Mouse (Mus musculus): Measurements from ENCODE around the gene Atp5d.

Atp5d gene

GRCm38 (mm10) chr10:80117736-80118135 lies 20.7 kb upstream of the Atp5d start:
- in situ Hi-C loops (cut with MboI), result no loop called here

GRCm38 (mm10) chr10:80118552-80118951 lies 19.9 kb upstream of the Atp5d start:
- in situ Hi-C loops (cut with MboI), result no loop called here

- in situ Hi-C loops (cut with MboI), result no loop called here
Observed at GRCm38 (mm10) chr10:80120146-80120545, 18.3 kb upstream of the Atp5d start.

- in situ Hi-C loops (cut with MboI), result no loop called here
Observed at GRCm38 (mm10) chr10:80121639-80122038, 16.8 kb upstream of the Atp5d start.

- in situ Hi-C loops (cut with MboI), result no loop called here
Observed at GRCm38 (mm10) chr10:80123932-80124562, 14.4 kb upstream of the Atp5d start.

- in situ Hi-C loops (cut with MboI), result no loop called here
Observed at GRCm38 (mm10) chr10:80127920-80128319, 10.5 kb upstream of the Atp5d start.

GRCm38 (mm10) chr10:80129846-80130245 lies 8.6 kb upstream of the Atp5d start:
- in situ Hi-C loops (cut with MboI), result no loop called here

- in situ Hi-C loops (cut with MboI), result no loop called here
Observed at GRCm38 (mm10) chr10:80130403-80131031, 7.9 kb upstream of the Atp5d start.

GRCm38 (mm10) chr10:80131316-80131951 lies 7.0 kb upstream of the Atp5d start:
- in situ Hi-C loops (cut with MboI), result no loop called here

GRCm38 (mm10) chr10:80131952-80132350 lies 6.5 kb upstream of the Atp5d start:
- in situ Hi-C loops (cut with MboI), result no loop called here

GRCm38 (mm10) chr10:80133226-80133849 lies 5.1 kb upstream of the Atp5d start:
- in situ Hi-C loops (cut with MboI), result no loop called here

- in situ Hi-C loops (cut with MboI), result no loop called here
Observed at GRCm38 (mm10) chr10:80134421-80134820, 4.0 kb upstream of the Atp5d start.

- in situ Hi-C loops (cut with MboI), result no loop called here
Observed at GRCm38 (mm10) chr10:80135161-80135560, 3.3 kb upstream of the Atp5d start.

GRCm38 (mm10) chr10:80135641-80136040 lies 2.8 kb upstream of the Atp5d start:
- in situ Hi-C loops (cut with MboI), result no loop called here

GRCm38 (mm10) chr10:80136179-80136951 lies 2.1 kb upstream of the Atp5d start:
- in situ Hi-C loops (cut with MboI), result no loop called here

- in situ Hi-C loops (cut with MboI), result no loop called here
Observed at GRCm38 (mm10) chr10:80136952-80137625, 1.3 kb upstream of the Atp5d start.

- in situ Hi-C loops (cut with MboI), result no loop called here
Observed at GRCm38 (mm10) chr10:80137626-80138552, 543 bp upstream of the Atp5d start.

- in situ Hi-C loops (cut with MboI), result no loop called here
Observed at GRCm38 (mm10) chr10:80139439-80139775, 975 bp downstream of the Atp5d start.

- in situ Hi-C loops (cut with MboI), result no loop called here
Observed at GRCm38 (mm10) chr10:80139975-80140665, 1.7 kb downstream of the Atp5d start.

GRCm38 (mm10) chr10:80140666-80141035 lies 2.2 kb downstream of the Atp5d start, which contains the start of gene Cbarp:
Gene Cbarp, minus strand, starts transcription at chr10:80140835.
- in situ Hi-C loops (cut with MboI), result no loop called here
